Comparison of ENCODE assay signal across 28 mouse cellular contexts in genomic region chr1:163374455-163374854, GRCm38 (mm10). TPM values are rescaled to one million over a fixed set of nuclear protein-coding genes. Genes with fewer than 3 reads are reported as not detected.
DNase-seq lines count a peak whose midpoint lies in the region; ATAC-seq lines count a peak whose summit lies in the region.
"Had no signal": no experiment of that assay in that cellular context is flagged by ENCODE, and none has a peak within 500 bp of the region (broad histone marks: within the 10 kb centered on the region; RNA-seq: fewer than 3 reads in every experiment).

No protein-coding gene starts in this region.

- peak; percentile 31 for DNase-seq in 3T3-L1 (ENCODE audit: low read depth, low spot score)
- DNase-seq in limb, embryonic 10.5 days (ENCODE audit: low spot score), result peak; percentile 65
- DNase-seq in adrenal gland, adult (ENCODE audit: inconsistent age in 2 of 2, low spot score in 1 of 2), result no peak
- no peak for DNase-seq in cerebellum, postnatal 36 days
- no peak for DNase-seq in thymus, postnatal 10 days (ENCODE audit: low spot score in 2 of 2)
- DNase-seq: cerebellum, adult 11 months; cerebellum, adult 9-11 months; gastrocnemius, adult 2 months; heart, postnatal 36 days; kidney, postnatal 36 days; left cerebral cortex, postnatal 4 days; liver, embryonic 13.5 days; lung, embryonic 14.5 days; retina, postnatal 1 day; thymus, postnatal 4 days had no signal

- H3K27ac ChIP-seq in embryonic facial prominence, embryonic 13.5 days, result peak overlapping the region; percentile 45
- peak overlapping the region; percentile 85 for H3K27ac ChIP-seq in limb, embryonic 10.5 days
- H3K27ac ChIP-seq in midbrain, embryonic 16.5 days (ENCODE audit: low read length), result no peak overlapping the region
- H3K27ac ChIP-seq: forebrain, embryonic 12.5 days; gastrocnemius, adult 2 months; heart, embryonic 15.5 days; hindbrain, embryonic 15.5 days; kidney, embryonic 15.5 days; left cerebral cortex, adult 2 months; liver, embryonic 13.5 days; midbrain, embryonic 15.5 days; neural tube, embryonic 13.5 days had no signal

- 12% methylated on average over 5 of the region's 5 CpGs for WGBS in embryonic facial prominence, embryonic 13.5 days
- WGBS in limb, embryonic 10.5 days, result 14% methylated on average over 5 of the region's 5 CpGs
- WGBS in midbrain, embryonic 16.5 days, result 88% methylated on average over 5 of the region's 5 CpGs

- H3K4me3 ChIP-seq in embryonic facial prominence, embryonic 13.5 days, result no peak overlapping the region
- H3K4me3 ChIP-seq in limb, embryonic 10.5 days, result no peak overlapping the region
- H3K4me3 ChIP-seq in midbrain, embryonic 16.5 days (ENCODE audit: low read depth, low read length), result no peak overlapping the region
- H3K4me3 ChIP-seq: forebrain, embryonic 12.5 days; gastrocnemius, adult 2 months; heart, embryonic 15.5 days; hindbrain, embryonic 15.5 days; kidney, embryonic 15.5 days; left cerebral cortex, adult 2 months; liver, embryonic 13.5 days; megakaryocyte, embryonic 14.5 days; midbrain, embryonic 15.5 days; myocyte; neural tube, embryonic 13.5 days had no signal

- H3K27me3 ChIP-seq in embryonic facial prominence, embryonic 13.5 days, result no peaks in the 10 kb centered on the region
- H3K27me3 ChIP-seq in limb, embryonic 10.5 days (ENCODE audit: low read depth, poor library complexity, severe bottlenecking), result 0 out of 2 replicates have a peak, but pooled peaks cover 10% of the 10 kb centered on the region
- H3K27me3 ChIP-seq in midbrain, embryonic 16.5 days (ENCODE audit: control insufficient read depth, insufficient read depth, low read depth, low read length), result no peaks in the 10 kb centered on the region
- H3K27me3 ChIP-seq: forebrain, embryonic 12.5 days; heart, embryonic 15.5 days; hindbrain, embryonic 15.5 days; kidney, embryonic 15.5 days; liver, embryonic 13.5 days; midbrain, embryonic 15.5 days; neural tube, embryonic 13.5 days had no signal

- H3K4me1 ChIP-seq in embryonic facial prominence, embryonic 13.5 days, result peaks cover 28% of the 10 kb centered on the region
- H3K4me1 ChIP-seq in limb, embryonic 10.5 days, result peaks cover 68% of the 10 kb centered on the region
- no peaks in the 10 kb centered on the region for H3K4me1 ChIP-seq in midbrain, embryonic 16.5 days (ENCODE audit: control insufficient read depth, insufficient read depth, low read length)
- H3K4me1 ChIP-seq: forebrain, embryonic 12.5 days; hindbrain, embryonic 15.5 days; kidney, embryonic 15.5 days; liver, embryonic 13.5 days; midbrain, embryonic 15.5 days; neural tube, embryonic 13.5 days had no signal

- H3K4me2 ChIP-seq in embryonic facial prominence, embryonic 13.5 days, result no peak overlapping the region
- H3K4me2 ChIP-seq in midbrain, embryonic 16.5 days (ENCODE audit: low read length), result no peak overlapping the region
- H3K4me2 ChIP-seq: forebrain, embryonic 12.5 days; heart, embryonic 15.5 days; hindbrain, embryonic 15.5 days; kidney, embryonic 15.5 days; liver, embryonic 13.5 days; lung, embryonic 14.5 days; midbrain, embryonic 15.5 days; neural tube, embryonic 13.5 days had no signal

- H3K9ac ChIP-seq in embryonic facial prominence, embryonic 13.5 days, result no peak overlapping the region
- H3K9ac ChIP-seq in midbrain, embryonic 16.5 days (ENCODE audit: low read depth, low read length), result no peak overlapping the region
- H3K9ac ChIP-seq: forebrain, embryonic 12.5 days; heart, embryonic 15.5 days; hindbrain, embryonic 15.5 days; kidney, embryonic 15.5 days; liver, embryonic 13.5 days; lung, embryonic 14.5 days; midbrain, embryonic 15.5 days; neural tube, embryonic 13.5 days had no signal

- peak; percentile 32 for ATAC-seq in activated CD4-positive, CD25-positive, alpha-beta regulatory T cell, adult 4 months
- no peak for ATAC-seq in embryonic facial prominence, embryonic 13.5 days (ENCODE audit: insufficient number of reproducible peaks, insufficient read depth, low FRiP score, low TSS enrichment, low read depth)
- ATAC-seq in midbrain, embryonic 16.5 days, result no peak
- ATAC-seq: intestine, postnatal 0 days; midbrain, embryonic 15.5 days had no signal

- H3K9me3 ChIP-seq in embryonic facial prominence, embryonic 13.5 days, result no peaks in the 10 kb centered on the region
- H3K9me3 ChIP-seq in limb, embryonic 10.5 days (replicated peaks), result no peaks in the 10 kb centered on the region
- no peaks in the 10 kb centered on the region for H3K9me3 ChIP-seq in midbrain, embryonic 16.5 days (replicated peaks; ENCODE audit: control insufficient read depth, low read length, poor library complexity, severe bottlenecking)
- H3K9me3 ChIP-seq: forebrain, embryonic 12.5 days; heart, embryonic 15.5 days; hindbrain, embryonic 15.5 days; kidney, embryonic 15.5 days; liver, embryonic 13.5 days; megakaryocyte, embryonic 14.5 days; midbrain, embryonic 15.5 days; neural tube, embryonic 13.5 days had no signal

- H3K36me3 ChIP-seq in embryonic facial prominence, embryonic 13.5 days, result no peaks in the 10 kb centered on the region
- H3K36me3 ChIP-seq in limb, embryonic 10.5 days, result no peaks in the 10 kb centered on the region
- H3K36me3 ChIP-seq in midbrain, embryonic 16.5 days (ENCODE audit: control insufficient read depth, insufficient read depth, low read length), result no peaks in the 10 kb centered on the region
- H3K36me3 ChIP-seq: forebrain, embryonic 12.5 days; heart, embryonic 15.5 days; hindbrain, embryonic 15.5 days; kidney, embryonic 15.5 days; liver, embryonic 13.5 days; midbrain, embryonic 15.5 days; neural tube, embryonic 13.5 days had no signal

RNA-seq across cellular contexts. Expression of gene Gorab, which starts 29.0 kb away (rescaled TPM):
- polyA plus RNA-seq in activated CD4-positive, CD25-positive, alpha-beta regulatory T cell, adult 4 months (2017; shearing (Covaris generic)), result 1 to 10 TPM; 8.3 TPM
- 40.3 and 41.9 TPM in 2 replicates for polyA plus RNA-seq in embryonic facial prominence, embryonic 13.5 days (2015; fragmentation: Nextera tagmentation; extraction: Ambion mirVana)
- 26.3 and 34.3 TPM in 2 replicates for polyA plus RNA-seq in limb, embryonic 10.5 days (2016; fragmentation: Nextera tagmentation; extraction: Ambion mirVana)
- polyA plus RNA-seq in midbrain, embryonic 16.5 days (2015; fragmentation: Nextera tagmentation; extraction: Ambion mirVana), result 23.4 and 23.5 TPM in 2 replicates

Comparison
In these comparisons a context has a peak if more than half of its experiments do, and no peak if none do; other contexts are left out.
1. DNase-seq: peak in 3T3-L1 (single experiment) and limb, embryonic 10.5 days (single experiment); none in adrenal gland, adult (0 of 2), cerebellum, postnatal 36 days (0 of 2) and thymus, postnatal 10 days (0 of 2).